ENCODE assay signal across 12 mouse cellular contexts in the genomic region with DNA sequence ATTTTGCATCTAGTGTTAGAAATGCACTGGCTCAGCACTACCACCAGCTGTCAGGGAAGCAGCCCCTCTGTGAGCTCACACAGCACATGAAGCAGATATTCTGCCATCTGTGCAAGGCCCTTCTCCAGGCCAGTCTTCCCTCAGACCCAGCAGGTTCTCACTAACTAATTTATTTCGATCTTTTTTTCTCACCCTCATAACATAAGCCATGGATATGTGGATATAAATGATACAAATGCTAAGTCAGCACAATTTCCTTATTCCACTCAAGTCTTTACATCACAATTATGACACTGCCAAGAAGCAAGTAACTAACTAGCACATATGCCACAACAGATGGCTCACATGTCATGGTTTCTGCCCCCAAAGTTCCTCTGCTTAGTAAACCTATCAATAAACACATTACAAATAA.
DNase-seq lines count a peak whose midpoint lies in the region; ATAC-seq and TF ChIP-seq lines count a peak whose summit lies in the region.
"Had no signal": no experiment of that assay in that cellular context is flagged by ENCODE, and none has a peak within 500 bp of the region (broad histone marks: within the 10 kb centered on the region; RNA-seq: fewer than 3 reads in every experiment).

No protein-coding gene starts in this region.

- 68% methylated on average over 1 of the region's 1 CpGs for WGBS in forebrain, embryonic 12.5 days
- WGBS in forebrain, embryonic 10.5 days: 94% methylated on average over 1 of the region's 1 CpGs
- whole genome bisulfite sequencing in heart, adult 2 months: 63% methylated on average over 1 of the region's 1 CpGs

- H3K4me2 ChIP-seq in forebrain, embryonic 12.5 days: no peak overlapping the region
- H3K4me2 ChIP-seq: liver, embryonic 13.5 days had no signal

- no peak overlapping the region for H3K9ac ChIP-seq in forebrain, embryonic 12.5 days
- no peak overlapping the region for H3K9ac ChIP-seq in ES-E14 (ENCODE audit: insufficient read depth, low read depth, low read length, poor library complexity, severe bottlenecking)
- H3K9ac ChIP-seq in heart, adult 2 months (ENCODE audit: low read depth, low read length): no peak overlapping the region
- H3K9ac ChIP-seq: liver, embryonic 13.5 days had no signal

- H3K9me3 ChIP-seq in forebrain, embryonic 12.5 days: no peaks in the 10 kb centered on the region
- no peaks in the 10 kb centered on the region for H3K9me3 ChIP-seq in forebrain, embryonic 10.5 days
- H3K9me3 ChIP-seq in ES-E14 (ENCODE audit: control insufficient read depth, insufficient read depth, low read depth, low read length): no peaks in the 10 kb centered on the region
- H3K9me3 ChIP-seq: liver, embryonic 13.5 days had no signal

- TF ChIP-seq CTCF in heart, adult 2 months (IDR thresholded peaks at IDR 0.05): no peak

- in situ Hi-C loops in ES-E14 (cut with MboI; ENCODE audit: low sequenced_read_pairs in 2 of 2, unreplicated experiment in 2 of 2): no loop called here

- no peaks in the 10 kb centered on the region for H3K79me2 ChIP-seq in heart, adult 2 months (replicated peaks; ENCODE audit: control insufficient read depth, insufficient read depth, low read length)

- no peak overlapping the region for H3K27ac ChIP-seq in forebrain, embryonic 12.5 days
- no peak overlapping the region for H3K27ac ChIP-seq in forebrain, embryonic 10.5 days
- H3K27ac ChIP-seq in ES-E14 (ENCODE audit: insufficient read depth, low read depth, low read length, poor library complexity, severe bottlenecking): no peak overlapping the region
- H3K27ac ChIP-seq in heart, adult 2 months: no peak overlapping the region
- H3K27ac ChIP-seq: liver, embryonic 13.5 days had no signal

- no peaks in the 10 kb centered on the region for H3K36me3 ChIP-seq in forebrain, embryonic 12.5 days (replicated peaks)
- H3K36me3 ChIP-seq in forebrain, embryonic 10.5 days (replicated peaks): no peaks in the 10 kb centered on the region
- no peaks in the 10 kb centered on the region for H3K36me3 ChIP-seq in ES-E14 (ENCODE audit: control insufficient read depth, insufficient read depth, low read length, poor library complexity, severe bottlenecking)
- no peaks in the 10 kb centered on the region for H3K36me3 ChIP-seq in heart, adult 2 months (ENCODE audit: control insufficient read depth, insufficient read depth, low read length)
- H3K36me3 ChIP-seq: liver, embryonic 13.5 days had no signal

- ATAC-seq in forebrain, embryonic 12.5 days (ENCODE audit: low FRiP score): peak; percentile 78
- ATAC-seq: activated CD4-positive, CD25-positive, alpha-beta regulatory T cell, adult 4 months had no signal

- no peaks in the 10 kb centered on the region for H3K27me3 ChIP-seq in forebrain, embryonic 12.5 days
- H3K27me3 ChIP-seq in forebrain, embryonic 10.5 days (ENCODE audit: poor library complexity, severe bottlenecking): no peaks in the 10 kb centered on the region
- H3K27me3 ChIP-seq in heart, adult 2 months (ENCODE audit: control insufficient read depth, insufficient read depth, low read length): no peaks in the 10 kb centered on the region
- H3K27me3 ChIP-seq: liver, embryonic 13.5 days had no signal

- no peak overlapping the region for H3K4me3 ChIP-seq in forebrain, embryonic 12.5 days (replicated peaks)
- H3K4me3 ChIP-seq in forebrain, embryonic 10.5 days: no peak overlapping the region
- no peak overlapping the region for H3K4me3 ChIP-seq in ES-E14 (ENCODE audit: insufficient read depth in 1 of 2, low read depth in 1 of 2, low read length in 2 of 2, poor library complexity in 1 of 2, severe bottlenecking in 1 of 2)
- no peak overlapping the region for H3K4me3 ChIP-seq in heart, adult 2 months
- H3K4me3 ChIP-seq: liver, embryonic 13.5 days had no signal

- no peaks in the 10 kb centered on the region for H3K4me1 ChIP-seq in forebrain, embryonic 12.5 days
- no peaks in the 10 kb centered on the region for H3K4me1 ChIP-seq in forebrain, embryonic 10.5 days
- no peaks in the 10 kb centered on the region for H3K4me1 ChIP-seq in ES-E14 (ENCODE audit: control insufficient read depth in 2 of 2, insufficient read depth in 2 of 2, low read length in 2 of 2, poor library complexity in 1 of 2)
- no peaks in the 10 kb centered on the region for H3K4me1 ChIP-seq in heart, adult 2 months (ENCODE audit: control insufficient read depth, insufficient read depth, low read length)
- H3K4me1 ChIP-seq: liver, embryonic 13.5 days had no signal

- DNase-seq in forebrain, embryonic 10.5 days (ENCODE audit: extremely low spot score, low spot score): no peak
- no peak for DNase-seq in ES-E14 (ENCODE audit: low read depth, low spot score)
- DNase-seq in cerebellum, postnatal 10 days: peak; percentile 83 to 87
- peak; percentile 44 to 47 for DNase-seq in layer of hippocampus, adult 8-10 months (ENCODE audit: low spot score in 2 of 2)
- DNase-seq in testis, postnatal 10 days (ENCODE audit: low spot score): no peak
- no peak for DNase-seq in c-Kit-positive CD71-positive TER-119-positive erythroid progenitor cells, embryonic 14.5 days (ENCODE audit: low spot score)
- no peak for DNase-seq in heart, adult 2 months
- DNase-seq: kidney, adult 8-10 months; liver, embryonic 13.5 days; lung, postnatal 36 days had no signal

- intact Hi-C loops in heart, adult 2 months (cut with DNase I): no loop called here

- TF ChIP-seq EP300 in heart, adult 2 months (IDR thresholded peaks at IDR 0.05; ENCODE audit: insufficient read depth, low read depth, low read length): no peak

- no peak for TF ChIP-seq POLR2A in heart, adult 2 months (IDR thresholded peaks at IDR 0.05; ENCODE audit: insufficient read depth, low read depth, low read length)

TF ChIP-seq in ES-E14, 5 proteins besides CTCF, POLR2A, EP300 and RAD21:
- TF ChIP-seq ZNF384 (IDR thresholded peaks at IDR 0.05; ENCODE audit: low read depth, low read length) (no peak), MAFK (IDR thresholded peaks at IDR 0.05; ENCODE audit: insufficient read depth, low read depth, low read length) (peak; percentile 70; the same call in 1 of the 2 replicates), CHD2 (IDR thresholded peaks at IDR 0.05; ENCODE audit: low read depth, low read length) (no peak)
TF ChIP-seq in ES-E14: peak in this region for 1.

Comparison
In these comparisons a context has a peak if more than half of its experiments do, and no peak if none do; other contexts are left out.
1. DNase-seq: peak in cerebellum, postnatal 10 days (2 of 2) and layer of hippocampus, adult 8-10 months (2 of 2); none in forebrain, embryonic 10.5 days (single experiment), ES-E14 (single experiment), testis, postnatal 10 days (single experiment), c-Kit-positive CD71-positive TER-119-positive erythroid progenitor cells, embryonic 14.5 days (single experiment) and heart, adult 2 months (0 of 2).